Mouse (Mus musculus) testis, adult 2 months (tissue): ENCODE measurements at regions not wholly inside any gene's neighbourhood (a gene's known extent, or its start where the extent isn't known, plus 50 kb on each side); places are given as distances from the start of the nearest gene placed in this dataset.

Experiments used
- CTCF ChIP-seq: fragments of 200-500 bp; IDR thresholded peaks from 2 replicates; pipeline ENCODE4 v1.5.1; 2012; ENCODE audit warnings: low read depth, mild to moderate bottlenecking, inconsistent platforms, low read length, moderate library complexity; ENCODE audit not compliant: control insufficient read depth, insufficient read depth, insufficient replicate concordance
- POLR2A ChIP-seq: fragments of 200-500 bp; IDR thresholded peaks from 2 replicates; pipeline ENCODE4 v1.6.1; 2012; ENCODE audit warnings: low read depth, mild to moderate bottlenecking, inconsistent platforms, low read length, moderate library complexity; ENCODE audit not compliant: control insufficient read depth

- TF ChIP-seq CTCF: no peak
- TF ChIP-seq POLR2A: no peak
Measured at GRCm38 (mm10) chr15:52570256-52570655, 1314.5 kb upstream of the Gm7489 start.
